Mouse (Mus musculus): ENCODE measurements around the gene Usp15.

- no peak for TF ChIP-seq CTCF (IDR thresholded peaks at IDR 0.05; ENCODE audit: low read depth, low read length)
- no peak for TF ChIP-seq POLR2A (IDR thresholded peaks at IDR 0.05; ENCODE audit: borderline replicate concordance, low read depth, low read length)
These were observed 32.6 kb upstream of the Usp15 start for GRCm38 (mm10) chr10:123229420-123229819.

Data from bone marrow macrophage, adult 2 months (primary cell).